Mouse (Mus musculus) midbrain, embryonic 14.5 days (tissue): Measurements from ENCODE around the gene Tbxas1. TPM values are rescaled to one million over a fixed set of nuclear protein-coding genes. Genes with fewer than 3 reads are reported as not detected.

ENCODE experiments used
- ATAC-seq: fragments of 200-750 bp; cut with Nextera tagmentation; 2 replicates; pipeline ENCODE4 v1.8.0; 2017; ENCODE audit warnings: moderate number of reproducible peaks, moderate library complexity; ENCODE audit not compliant: low FRiP score, low TSS enrichment
- DNase-seq: peaks from one replicate; pipeline ENCODE4 v3.0.0-alpha.2; 2015
- H3K27ac ChIP-seq: fragments of 300-500 bp; sonication (generic); replicated peaks from 2 replicates; pipeline ENCODE4 v1.5.1; 2014; ENCODE audit warnings: mild to moderate bottlenecking, low read depth, low read length, moderate library complexity
- H3K27me3 ChIP-seq: fragments of 300-500 bp; sonication (generic); 2 replicates; pipeline ENCODE4 v1.6.1; 2014; ENCODE audit warnings: low read length, control low read depth, mixed read lengths; ENCODE audit not compliant: control insufficient read depth, insufficient read depth
- H3K36me3 ChIP-seq: fragments of 300-500 bp; sonication (generic); 2 replicates; pipeline ENCODE4 v1.6.1; 2014; ENCODE audit warnings: low read length, control low read depth; ENCODE audit not compliant: control insufficient read depth, insufficient read depth
- H3K4me1 ChIP-seq: fragments of 300-500 bp; sonication (generic); 2 replicates; pipeline ENCODE4 v1.6.1; 2014; ENCODE audit warnings: mild to moderate bottlenecking, antibody characterized with exemption, low read length, control low read depth; ENCODE audit not compliant: control insufficient read depth, insufficient read depth
- H3K4me2 ChIP-seq: fragments of 300-500 bp; sonication (generic); 2 replicates; pipeline ENCODE4 v1.6.1; 2014; ENCODE audit warnings: mild to moderate bottlenecking, low read length, moderate library complexity
- H3K4me3 ChIP-seq: fragments of 300-500 bp; sonication (generic); replicated peaks from 2 replicates; pipeline ENCODE4 v1.5.1; 2014; ENCODE audit warnings: low read depth, low read length
- H3K9ac ChIP-seq: fragments of 300-500 bp; sonication (generic); replicated peaks from 2 replicates; pipeline ENCODE4 v1.6.1; 2014; ENCODE audit warnings: mild to moderate bottlenecking, low read length, moderate library complexity
- H3K9me3 ChIP-seq: fragments of 300-500 bp; sonication (generic); 2 replicates; pipeline ENCODE4 v1.6.1; 2016; ENCODE audit warnings: low read length, control low read depth, mixed read lengths; ENCODE audit not compliant: control insufficient read depth
- WGBS: fragments of 180-500 bp; shearing (Covaris S2); extraction: QIAGEN DNeasy Blood & Tissue Kit; methylation state at CpG from one replicate; pipeline ENCODE4 v1.1.7; 2014; 5-methylcytosine and 5-hydroxymethylcytosine counted together
- polyA plus RNA-seq: library from polyadenylated mRNA; unstranded; fragments of >200 nt; fragmentation: Nextera tagmentation; extraction: Ambion mirVana; gene quantifications from 2 replicates; pipeline ENCODE4 v1.2.1, GENCODE M21; 2014

Tbxas1 gene
- polyA plus RNA-seq, 1 experiment from 2014 or later: 1.6 TPM

- Histone ChIP-seq H3K27me3 (no peaks in the 10 kb centered on the region), H3K9me3 (no peaks in the 10 kb centered on the region), H3K27ac (no peak overlapping the region), H3K4me1 (peaks cover 17% of the 10 kb centered on the region; the same call in 1 of the 2 replicates), H3K4me3 (no peak overlapping the region), H3K36me3 (no peaks in the 10 kb centered on the region), H3K9ac (no peak overlapping the region), H3K4me2 (no peak overlapping the region)
- 72% methylated on average over 3 of the region's 3 CpGs for WGBS
- DNase-seq (peak; percentile 29), ATAC-seq (no peak)
Observed at GRCm38 (mm10) chr6:38910828-38911559, 35.8 kb downstream of the Tbxas1 start.

- ATAC-seq: no peak
- no peak for DNase-seq
- H3K9me3 ChIP-seq: no peaks in the 10 kb centered on the region
- H3K9ac ChIP-seq: no peak overlapping the region
- H3K4me1 ChIP-seq: peaks cover 17% of the 10 kb centered on the region; the same call in 1 of the 2 replicates
- H3K27me3 ChIP-seq: no peaks in the 10 kb centered on the region
- no peak overlapping the region for H3K4me2 ChIP-seq
- H3K4me3 ChIP-seq: no peak overlapping the region
- no peak overlapping the region for H3K27ac ChIP-seq
- no peaks in the 10 kb centered on the region for H3K36me3 ChIP-seq
Observed at GRCm38 (mm10) chr6:38912121-38912660, 37.0 kb downstream of the Tbxas1 start.

- H3K4me1 ChIP-seq: peaks cover 17% of the 10 kb centered on the region; the same call in 1 of the 2 replicates
- H3K9me3 ChIP-seq: no peaks in the 10 kb centered on the region
- no peak overlapping the region for H3K9ac ChIP-seq
- WGBS: 85% methylated on average over 9 of the region's 9 CpGs
- H3K36me3 ChIP-seq: no peaks in the 10 kb centered on the region
- H3K4me3 ChIP-seq: no peak overlapping the region
- no peak overlapping the region for H3K27ac ChIP-seq
- no peaks in the 10 kb centered on the region for H3K27me3 ChIP-seq
- DNase-seq (no peak), ATAC-seq (no peak)
- no peak overlapping the region for H3K4me2 ChIP-seq
Observed at GRCm38 (mm10) chr6:38912845-38913244, 37.6 kb downstream of the Tbxas1 start.

- ATAC-seq (no peak; the same call in 1 of the 2 replicates), DNase-seq (peak; percentile 50)
- Histone ChIP-seq H3K9ac (no peak overlapping the region; the same call in 1 of the 2 replicates), H3K9me3 (no peaks in the 10 kb centered on the region), H3K4me3 (no peak overlapping the region), H3K27me3 (no peaks in the 10 kb centered on the region), H3K27ac (peak overlapping the region; percentile 56; the same call in 1 of the 2 replicates), H3K36me3 (no peaks in the 10 kb centered on the region), H3K4me2 (0 out of 2 replicates have a peak overlapping the region, but pooled peaks have one; percentile 18), H3K4me1 (peaks cover 17% of the 10 kb centered on the region; the same call in 1 of the 2 replicates)
- WGBS: 28% methylated on average over 13 of the region's 13 CpGs
Observed at GRCm38 (mm10) chr6:38913386-38914042, 38.3 kb downstream of the Tbxas1 start.

- Histone ChIP-seq H3K4me3 (no peak overlapping the region), H3K9ac (no peak overlapping the region; the same call in 1 of the 2 replicates), H3K9me3 (no peaks in the 10 kb centered on the region), H3K27me3 (no peaks in the 10 kb centered on the region), H3K36me3 (no peaks in the 10 kb centered on the region), H3K4me2 (no peak overlapping the region), H3K4me1 (peaks cover 17% of the 10 kb centered on the region; the same call in 1 of the 2 replicates), H3K27ac (peak overlapping the region; percentile 56; the same call in 1 of the 2 replicates)
- no peak for ATAC-seq
- peak; percentile 49 for DNase-seq
- WGBS: 40% methylated on average over 10 of the region's 10 CpGs
Observed at GRCm38 (mm10) chr6:38914181-38914580, 39.0 kb downstream of the Tbxas1 start.

- Histone ChIP-seq H3K9ac (no peak overlapping the region), H3K4me1 (peaks cover 17% of the 10 kb centered on the region; the same call in 1 of the 2 replicates), H3K27ac (no peak overlapping the region), H3K4me2 (no peak overlapping the region), H3K4me3 (no peak overlapping the region), H3K36me3 (no peaks in the 10 kb centered on the region), H3K9me3 (no peaks in the 10 kb centered on the region), H3K27me3 (no peaks in the 10 kb centered on the region)
- WGBS: 66% methylated on average over 5 of the region's 5 CpGs
- ATAC-seq: no peak
- no peak for DNase-seq
Observed at GRCm38 (mm10) chr6:38915776-38916175, 40.6 kb downstream of the Tbxas1 start.

- Histone ChIP-seq H3K27ac (no peak overlapping the region), H3K27me3 (no peaks in the 10 kb centered on the region), H3K4me2 (no peak overlapping the region), H3K9ac (no peak overlapping the region), H3K4me1 (peaks cover 17% of the 10 kb centered on the region; the same call in 1 of the 2 replicates), H3K9me3 (no peaks in the 10 kb centered on the region), H3K36me3 (no peaks in the 10 kb centered on the region), H3K4me3 (no peak overlapping the region)
- 94% methylated on average over 4 of the region's 4 CpGs for WGBS
- DNase-seq: no peak
- ATAC-seq: no peak
Observed at GRCm38 (mm10) chr6:38916571-38916970, 41.4 kb downstream of the Tbxas1 start.

- H3K9me3 ChIP-seq: no peaks in the 10 kb centered on the region
- H3K9ac ChIP-seq: no peak overlapping the region
- H3K4me2 ChIP-seq: no peak overlapping the region
- peaks cover 17% of the 10 kb centered on the region; the same call in 1 of the 2 replicates for H3K4me1 ChIP-seq
- H3K27me3 ChIP-seq: no peaks in the 10 kb centered on the region
- DNase-seq (no peak), ATAC-seq (no peak)
- WGBS: 85% methylated on average over 3 of the region's 3 CpGs
- H3K4me3 ChIP-seq: no peak overlapping the region
- no peak overlapping the region for H3K27ac ChIP-seq
- no peaks in the 10 kb centered on the region for H3K36me3 ChIP-seq
Observed at GRCm38 (mm10) chr6:38917415-38917814, 42.2 kb downstream of the Tbxas1 start.
